Mouse (Mus musculus): ENCODE data around the gene Tspan9.

- no peak for TF ChIP-seq CHD2 (IDR thresholded peaks at IDR 0.05; ENCODE audit: low read depth, low read length)
- no peak; the same call in 1 of the 2 replicates for TF ChIP-seq HCFC1 (IDR thresholded peaks at IDR 0.05; ENCODE audit: borderline replicate concordance, insufficient read depth, low read length)
Observed at GRCm38 (mm10) chr6:128034317-128035249, 108.8 kb downstream of the Tspan9 start.
